Mouse (Mus musculus) thymus, adult 2 months (tissue): Measurements from ENCODE around the gene Slc22a20. TPM values are rescaled to one million over a fixed set of nuclear protein-coding genes. Genes with fewer than 3 reads are reported as not detected.

ENCODE experiments used
- DNase-seq: peaks from one replicate; pipeline ENCODE4 v3.0.0; 2021
- H3K27ac ChIP-seq: fragments of 200-500 bp; 2 replicates; pipeline ENCODE4 v1.5.1; 2012; ENCODE audit warnings: low read length, control low read depth; ENCODE audit not compliant: control insufficient read depth, insufficient read depth
- H3K27me3 ChIP-seq: fragments of 200-500 bp; 2 replicates; pipeline ENCODE4 v1.6.1; 2012; ENCODE audit warnings: mild to moderate bottlenecking, low read length, moderate library complexity, mixed read lengths; ENCODE audit not compliant: control insufficient read depth, insufficient read depth
- H3K36me3 ChIP-seq: fragments of 200-500 bp; 2 replicates; pipeline ENCODE4 v1.6.1; 2012; ENCODE audit warnings: mild to moderate bottlenecking, low read length, moderate library complexity; ENCODE audit not compliant: control insufficient read depth, insufficient read depth
- H3K4me1 ChIP-seq: fragments of 200-500 bp; replicated peaks from 2 replicates; pipeline ENCODE4 v1.6.1; 2012; ENCODE audit warnings: low read length; ENCODE audit not compliant: control insufficient read depth, insufficient read depth
- H3K4me3 ChIP-seq: fragments of 200-500 bp; 2 replicates; pipeline ENCODE4 v1.5.1; 2012; ENCODE audit warnings: mild to moderate bottlenecking, low read length, control low read depth, moderate library complexity; ENCODE audit not compliant: control insufficient read depth, insufficient read depth
- CTCF ChIP-seq: fragments of 200-500 bp; IDR thresholded peaks from 2 replicates; pipeline ENCODE4 v1.5.1; 2012; ENCODE audit warnings: mild to moderate bottlenecking, control low read depth, low read length, moderate library complexity, borderline replicate concordance; ENCODE audit not compliant: control insufficient read depth, poor library complexity, insufficient read depth; ENCODE audit errors: extremely low read depth
- POLR2A ChIP-seq: fragments of 200-500 bp; IDR thresholded peaks from 2 replicates; pipeline ENCODE4 v1.6.1; 2012; ENCODE audit warnings: mild to moderate bottlenecking, low read length, control low read depth, moderate library complexity; ENCODE audit not compliant: control insufficient read depth, poor library complexity, insufficient read depth; ENCODE audit errors: extremely low read depth
- WGBS: fragments of 180-500 bp; shearing (Covaris S2); methylation state at CpG from one replicate; pipeline ENCODE4 v1.1.7; 2018; 5-methylcytosine and 5-hydroxymethylcytosine counted together
- polyA plus RNA-seq: library from polyadenylated mRNA; depleted of rRNA; stranded (reverse); fragments of >200 nt; gene quantifications from 2 replicates; pipeline ENCODE4 v1.2.3, GENCODE M21; 2012; rRNA removed

Gene Slc22a20
- polyA plus RNA-seq, 1 experiment, result 0.20 TPM

- DNase-seq, result peak; percentile 92
- WGBS, result under 1% methylated on average over 38 of the region's 38 CpGs
- peak overlapping the region; percentile 53 for H3K4me3 ChIP-seq
- TF ChIP-seq POLR2A, result 0 out of 2 replicates have a peak, but pooled peaks have one; percentile 17
- peak; percentile 88 for TF ChIP-seq CTCF
- H3K27ac ChIP-seq, result no peak overlapping the region
- H3K27me3 ChIP-seq, result no peaks in the 10 kb centered on the region
- H3K36me3 ChIP-seq, result no peaks in the 10 kb centered on the region
- H3K4me1 ChIP-seq, result peaks cover 20% of the 10 kb centered on the region
Observed at GRCm38 (mm10) chr19:5923990-5924712, 61.8 kb downstream of the Slc22a20 start.

DNA sequence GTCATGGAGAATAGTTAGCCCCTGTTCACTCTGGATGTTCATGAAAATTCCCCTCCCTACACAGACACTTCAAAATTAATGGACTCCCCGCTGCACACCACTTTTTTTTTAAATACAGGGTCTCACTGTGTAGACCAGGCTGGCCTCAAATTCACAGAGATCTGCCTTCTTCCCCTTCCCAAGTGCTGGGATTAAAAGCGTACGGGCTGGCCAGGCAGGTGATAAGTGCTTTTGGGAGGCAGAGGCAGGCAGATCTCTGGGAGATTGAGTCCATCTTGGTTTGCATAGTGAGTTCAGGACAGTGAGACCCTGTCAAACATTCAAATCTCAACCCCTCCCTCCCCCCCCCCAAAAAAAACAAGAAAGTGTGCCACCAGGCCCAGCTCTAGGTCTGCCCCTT is 63.0 kb downstream of the Slc22a20 start:
- Histone ChIP-seq H3K4me3 (no peak overlapping the region), H3K27me3 (no peaks in the 10 kb centered on the region), H3K4me1 (peaks cover 20% of the 10 kb centered on the region), H3K27ac (no peak overlapping the region), H3K36me3 (no peaks in the 10 kb centered on the region)
- 98% methylated on average over 3 of the region's 3 CpGs for WGBS
- DNase-seq, result no peak
- TF ChIP-seq POLR2A, result no peak
- TF ChIP-seq CTCF, result no peak

- H3K27me3 ChIP-seq, result no peaks in the 10 kb centered on the region
- DNase-seq, result no peak
- H3K27ac ChIP-seq, result no peak overlapping the region
- peaks cover 18% of the 10 kb centered on the region for H3K4me1 ChIP-seq
- TF ChIP-seq CTCF (no peak), POLR2A (no peak)
- no peak overlapping the region for H3K4me3 ChIP-seq
- no peaks in the 10 kb centered on the region for H3K36me3 ChIP-seq
- WGBS, result 81% methylated on average over 15 of the region's 15 CpGs
Observed at GRCm38 (mm10) chr19:5922119-5922942, 63.6 kb downstream of the Slc22a20 start.

- no peak for TF ChIP-seq POLR2A
- TF ChIP-seq CTCF, result no peak
- H3K27me3 ChIP-seq, result no peaks in the 10 kb centered on the region
- peaks cover 14% of the 10 kb centered on the region for H3K4me1 ChIP-seq
- 60% methylated on average over 9 of the region's 9 CpGs for WGBS
- no peak overlapping the region for H3K27ac ChIP-seq
- no peaks in the 10 kb centered on the region for H3K36me3 ChIP-seq
- DNase-seq, result no peak
- H3K4me3 ChIP-seq, result no peak overlapping the region
Observed at GRCm38 (mm10) chr19:5921715-5922114, 64.2 kb downstream of the Slc22a20 start.

Other genes starting within 250 kb of the Slc22a20 start
- 29.5 and 37.7 TPM in 2 replicates for gene Ltbp3, start 245.2 kb downstream of the Slc22a20 start, polyA plus RNA-seq
- 107 and 113 TPM in 2 replicates for gene Scyl1, start 214.7 kb downstream of the Slc22a20 start, polyA plus RNA-seq
- 121 and 129 TPM in 2 replicates for gene Frmd8, start 110.9 kb downstream of the Slc22a20 start, polyA plus RNA-seq
- gene Slc25a45, start 108.3 kb downstream of the Slc22a20 start, polyA plus RNA-seq, result 57.5 and 57.9 TPM in 2 replicates
- 4.0 and 4.7 TPM in 2 replicates for gene Tigd3, start 92.0 kb downstream of the Slc22a20 start, polyA plus RNA-seq
- gene Dpf2, start 73.1 kb downstream of the Slc22a20 start, polyA plus RNA-seq, result 175 and 194 TPM in 2 replicates
- gene Cdc42ep2, start 61.3 kb downstream of the Slc22a20 start, polyA plus RNA-seq, result 5.1 and 5.8 TPM in 2 replicates
- gene Pola2, start 21.9 kb downstream of the Slc22a20 start, polyA plus RNA-seq, result 115 and 120 TPM in 2 replicates
- 98.2 and 101 TPM in 2 replicates for gene Capn1, start 29.8 kb upstream of the Slc22a20 start, polyA plus RNA-seq
- gene Syvn1, start 60.4 kb upstream of the Slc22a20 start, polyA plus RNA-seq, result 77.1 and 83.7 TPM in 2 replicates
- gene Mrpl49, start 71.6 kb upstream of the Slc22a20 start, polyA plus RNA-seq, result 28.8 and 29.4 TPM in 2 replicates
- 2,283 and 2,588 TPM in 2 replicates for gene Fau, start 71.7 kb upstream of the Slc22a20 start, polyA plus RNA-seq
- 69.6 and 80.8 TPM in 2 replicates for gene Znhit2, start 75.0 kb upstream of the Slc22a20 start, polyA plus RNA-seq
- 35.8 and 42.0 TPM in 2 replicates for gene Tm7sf2, start 82.2 kb upstream of the Slc22a20 start, polyA plus RNA-seq
- gene Vps51, start 91.1 kb upstream of the Slc22a20 start, polyA plus RNA-seq, result 145 and 163 TPM in 2 replicates
- gene Tmem262, start 93.9 kb upstream of the Slc22a20 start, polyA plus RNA-seq, result 0.70 and 1.5 TPM in 2 replicates
- gene Gm28374, start 96.1 kb upstream of the Slc22a20 start, polyA plus RNA-seq, result 0.65 and 0.84 TPM in 2 replicates
- 145 and 147 TPM in 2 replicates for gene Zfpl1, start 98.8 kb upstream of the Slc22a20 start, polyA plus RNA-seq
- gene Cdca5, start 98.8 kb upstream of the Slc22a20 start, polyA plus RNA-seq, result 22.1 and 28.8 TPM in 2 replicates
- gene AC131692.1, start 108.3 kb upstream of the Slc22a20 start, polyA plus RNA-seq, result 0.57 and 0.66 TPM in 2 replicates
- gene Naaladl1, start 119.6 kb upstream of the Slc22a20 start, polyA plus RNA-seq, result 1.8 and 2.1 TPM in 2 replicates
- gene Sac3d1, start 132.5 kb upstream of the Slc22a20 start, polyA plus RNA-seq, result 71.3 and 90.1 TPM in 2 replicates
- 80.9 and 86.2 TPM in 2 replicates for gene Snx15, start 142.2 kb upstream of the Slc22a20 start, polyA plus RNA-seq
- gene Batf2, start 154.8 kb upstream of the Slc22a20 start, polyA plus RNA-seq, result 3.6 and 4.6 TPM in 2 replicates
- 96.1 and 119 TPM in 2 replicates for gene Arl2, start 155.4 kb upstream of the Slc22a20 start, polyA plus RNA-seq
- gene Majin, start 198.2 kb upstream of the Slc22a20 start, polyA plus RNA-seq, result 0.23 and 0.57 TPM in 2 replicates
- gene Gpha2, start 240.2 kb upstream of the Slc22a20 start, polyA plus RNA-seq, result 5.2 and 8.9 TPM in 2 replicates
- 54.6 and 56.1 TPM in 2 replicates for gene Ppp2r5b, start 249.7 kb upstream of the Slc22a20 start, polyA plus RNA-seq